Mouse (Mus musculus): ENCODE results near the gene Wdr70. TPM values are rescaled to one million over a fixed set of nuclear protein-coding genes. Genes with fewer than 3 reads are reported as not detected.

The Wdr70 gene
- polyA plus RNA-seq, 1 experiment from 2014 or later, result 21.7 TPM

GRCm38 (mm10) chr15:7906491-7907035, 192.4 kb downstream of the Wdr70 start:
- no peak overlapping the region for H3K27ac ChIP-seq (ENCODE audit: low read depth, low read length)
- H3K9me3 ChIP-seq (ENCODE audit: control insufficient read depth), result no peaks in the 10 kb centered on the region
- H3K36me3 ChIP-seq (ENCODE audit: control insufficient read depth, insufficient read depth), result no peaks in the 10 kb centered on the region
- WGBS, result 81% methylated on average over 5 of the region's 5 CpGs
- no peak for ATAC-seq
- no peak overlapping the region for H3K4me3 ChIP-seq (ENCODE audit: low read depth, low read length)
- no peaks in the 10 kb centered on the region for H3K27me3 ChIP-seq (replicated peaks; ENCODE audit: control insufficient read depth, insufficient read depth, low read length)
- no peaks in the 10 kb centered on the region for H3K4me1 ChIP-seq (replicated peaks; ENCODE audit: control insufficient read depth, insufficient read depth, low read length)
- no peak overlapping the region for H3K9ac ChIP-seq (ENCODE audit: low read depth, low read length)
- TF ChIP-seq CTCF (IDR thresholded peaks at IDR 0.05; ENCODE audit: low read depth), result no peak
- H3K4me2 ChIP-seq (replicated peaks; ENCODE audit: low read depth), result no peak overlapping the region

- no peak for ATAC-seq
- Histone ChIP-seq H3K9ac (ENCODE audit: low read depth, low read length) (no peak overlapping the region), H3K36me3 (ENCODE audit: control insufficient read depth, insufficient read depth) (no peaks in the 10 kb centered on the region), H3K27me3 (replicated peaks; ENCODE audit: control insufficient read depth, insufficient read depth, low read length) (no peaks in the 10 kb centered on the region), H3K9me3 (ENCODE audit: control insufficient read depth) (no peaks in the 10 kb centered on the region), H3K4me2 (replicated peaks; ENCODE audit: low read depth) (no peak overlapping the region), H3K4me1 (replicated peaks; ENCODE audit: control insufficient read depth, insufficient read depth, low read length) (no peaks in the 10 kb centered on the region), H3K4me3 (ENCODE audit: low read depth, low read length) (no peak overlapping the region), H3K27ac (ENCODE audit: low read depth, low read length) (no peak overlapping the region)
- WGBS, result 96% methylated on average over 6 of the region's 6 CpGs
- TF ChIP-seq CTCF (IDR thresholded peaks at IDR 0.05; ENCODE audit: low read depth), result peak; percentile 50
Observed at GRCm38 (mm10) chr15:7899286-7899685, 199.7 kb downstream of the Wdr70 start.

- H3K27ac ChIP-seq (ENCODE audit: low read depth, low read length), result no peak overlapping the region
- no peaks in the 10 kb centered on the region for H3K9me3 ChIP-seq (ENCODE audit: control insufficient read depth)
- ATAC-seq, result peak; percentile 80
- no peaks in the 10 kb centered on the region for H3K27me3 ChIP-seq (replicated peaks; ENCODE audit: control insufficient read depth, insufficient read depth, low read length)
- no peak overlapping the region for H3K4me2 ChIP-seq (replicated peaks; ENCODE audit: low read depth)
- peaks cover 7% of the 10 kb centered on the region; the same call in 1 of the 2 replicates for H3K4me1 ChIP-seq (replicated peaks; ENCODE audit: control insufficient read depth, insufficient read depth, low read length)
- 24% methylated on average over 9 of the region's 9 CpGs for WGBS
- no peak overlapping the region for H3K9ac ChIP-seq (ENCODE audit: low read depth, low read length)
- H3K36me3 ChIP-seq (ENCODE audit: control insufficient read depth, insufficient read depth), result no peaks in the 10 kb centered on the region
- no peak overlapping the region for H3K4me3 ChIP-seq (ENCODE audit: low read depth, low read length)
- TF ChIP-seq CTCF (IDR thresholded peaks at IDR 0.05; ENCODE audit: low read depth), result no peak
Observed at GRCm38 (mm10) chr15:7891547-7892282, 207.3 kb downstream of the Wdr70 start.

- Histone ChIP-seq H3K36me3 (ENCODE audit: control insufficient read depth, insufficient read depth) (peaks cover 4% of the 10 kb centered on the region; the same call in 1 of the 2 replicates), H3K4me3 (ENCODE audit: low read depth, low read length) (no peak overlapping the region), H3K27me3 (replicated peaks; ENCODE audit: control insufficient read depth, insufficient read depth, low read length) (no peaks in the 10 kb centered on the region), H3K9ac (ENCODE audit: low read depth, low read length) (no peak overlapping the region), H3K4me2 (replicated peaks; ENCODE audit: low read depth) (no peak overlapping the region), H3K9me3 (ENCODE audit: control insufficient read depth) (no peaks in the 10 kb centered on the region), H3K4me1 (replicated peaks; ENCODE audit: control insufficient read depth, insufficient read depth, low read length) (peaks cover 7% of the 10 kb centered on the region; the same call in 1 of the 2 replicates), H3K27ac (ENCODE audit: low read depth, low read length) (no peak overlapping the region)
- ATAC-seq, result no peak
- WGBS, result 77% methylated on average over 5 of the region's 5 CpGs
- no peak for TF ChIP-seq CTCF (IDR thresholded peaks at IDR 0.05; ENCODE audit: low read depth)
Observed at GRCm38 (mm10) chr15:7890286-7890685, 208.7 kb downstream of the Wdr70 start.

GRCm38 (mm10) chr15:7889362-7889674, 209.7 kb downstream of the Wdr70 start:
- Histone ChIP-seq H3K27me3 (replicated peaks; ENCODE audit: control insufficient read depth, insufficient read depth, low read length) (no peaks in the 10 kb centered on the region), H3K4me3 (ENCODE audit: low read depth, low read length) (no peak overlapping the region), H3K9ac (ENCODE audit: low read depth, low read length) (no peak overlapping the region), H3K4me2 (replicated peaks; ENCODE audit: low read depth) (no peak overlapping the region), H3K9me3 (ENCODE audit: control insufficient read depth) (no peaks in the 10 kb centered on the region), H3K4me1 (replicated peaks; ENCODE audit: control insufficient read depth, insufficient read depth, low read length) (peaks cover 7% of the 10 kb centered on the region; the same call in 1 of the 2 replicates), H3K36me3 (ENCODE audit: control insufficient read depth, insufficient read depth) (peaks cover 4% of the 10 kb centered on the region; the same call in 1 of the 2 replicates), H3K27ac (ENCODE audit: low read depth, low read length) (no peak overlapping the region)
- ATAC-seq, result no peak
- 86% methylated on average over 5 of the region's 5 CpGs for WGBS
- no peak for TF ChIP-seq CTCF (IDR thresholded peaks at IDR 0.05; ENCODE audit: low read depth)

- H3K4me2 ChIP-seq (replicated peaks; ENCODE audit: low read depth), result no peak overlapping the region
- H3K4me1 ChIP-seq (replicated peaks; ENCODE audit: control insufficient read depth, insufficient read depth, low read length), result peaks cover 7% of the 10 kb centered on the region; the same call in 1 of the 2 replicates
- WGBS, result 93% methylated on average over 8 of the region's 8 CpGs
- no peak for TF ChIP-seq CTCF (IDR thresholded peaks at IDR 0.05; ENCODE audit: low read depth)
- no peaks in the 10 kb centered on the region for H3K9me3 ChIP-seq (ENCODE audit: control insufficient read depth)
- ATAC-seq, result no peak
- H3K9ac ChIP-seq (ENCODE audit: low read depth, low read length), result no peak overlapping the region
- no peaks in the 10 kb centered on the region for H3K27me3 ChIP-seq (replicated peaks; ENCODE audit: control insufficient read depth, insufficient read depth, low read length)
- H3K27ac ChIP-seq (ENCODE audit: low read depth, low read length), result no peak overlapping the region; the same call in 1 of the 2 replicates
- H3K4me3 ChIP-seq (ENCODE audit: low read depth, low read length), result no peak overlapping the region
- H3K36me3 ChIP-seq (ENCODE audit: control insufficient read depth, insufficient read depth), result peaks cover 4% of the 10 kb centered on the region; the same call in 1 of the 2 replicates
Observed at GRCm38 (mm10) chr15:7888617-7889361, 210.2 kb downstream of the Wdr70 start.

Data from intestine, postnatal 0 days (tissue).